Mouse (Mus musculus): Measurements from ENCODE around the gene Cer1. TPM values are rescaled to one million over a fixed set of nuclear protein-coding genes. Genes with fewer than 3 reads are reported as not detected.

Gene Cer1
- total RNA-seq (2021): not detected
- long read RNA-seq, experiment 1: 0 reads
- long read RNA-seq, experiment 2: 0 reads

- no peak for DNase-seq (ENCODE audit: low spot score in 2 of 2)
Observed at GRCm38 (mm10) chr4:82884636-82885534, at the start of gene Cer1. Gene Cer1 (minus strand): TSS chr4:82885148.

GRCm38 (mm10) chr4:82934308-82934707 lies 49.4 kb upstream of the Cer1 start:
- peak in 1 of 2 experiments; percentile 59 for DNase-seq (ENCODE audit: low spot score in 2 of 2)

- DNase-seq (ENCODE audit: low spot score in 2 of 2): peak; percentile 87 to 92
Observed at GRCm38 (mm10) chr4:82933698-82934210, 48.8 kb upstream of the Cer1 start.

GRCm38 (mm10) chr4:82930079-82930478 lies 45.1 kb upstream of the Cer1 start:
- no peak for DNase-seq (ENCODE audit: low spot score in 2 of 2)

GRCm38 (mm10) chr4:82921962-82922361 lies 37.0 kb upstream of the Cer1 start:
- no peak for DNase-seq (ENCODE audit: low spot score in 2 of 2)

GRCm38 (mm10) chr4:82918625-82919024 lies 33.7 kb upstream of the Cer1 start:
- DNase-seq (ENCODE audit: low spot score in 2 of 2): no peak

GRCm38 (mm10) chr4:82916678-82917050 lies 31.7 kb upstream of the Cer1 start:
- no peak for DNase-seq (ENCODE audit: low spot score in 2 of 2)

GRCm38 (mm10) chr4:82916003-82916677 lies 31.2 kb upstream of the Cer1 start:
- DNase-seq (ENCODE audit: low spot score in 2 of 2): peak; percentile 46 to 71

GRCm38 (mm10) chr4:82915576-82915975 lies 30.6 kb upstream of the Cer1 start:
- DNase-seq (ENCODE audit: low spot score in 2 of 2): no peak

GRCm38 (mm10) chr4:82914601-82915143 lies 29.7 kb upstream of the Cer1 start:
- DNase-seq (ENCODE audit: low spot score in 2 of 2): no peak

GRCm38 (mm10) chr4:82895227-82895626 lies 10.3 kb upstream of the Cer1 start:
- DNase-seq (ENCODE audit: low spot score in 2 of 2): no peak

GRCm38 (mm10) chr4:82892247-82892646 lies 7.3 kb upstream of the Cer1 start:
- DNase-seq (ENCODE audit: low spot score in 2 of 2): no peak

- DNase-seq (ENCODE audit: low spot score in 2 of 2): no peak
Observed at GRCm38 (mm10) chr4:82891566-82891965, 6.6 kb upstream of the Cer1 start.

GRCm38 (mm10) chr4:82891049-82891448 lies 6.1 kb upstream of the Cer1 start:
- DNase-seq (ENCODE audit: low spot score in 2 of 2): peak; percentile 29 to 56

- no peak for DNase-seq (ENCODE audit: low spot score in 2 of 2)
Observed at GRCm38 (mm10) chr4:82890585-82890984, 5.6 kb upstream of the Cer1 start.

- DNase-seq (ENCODE audit: low spot score in 2 of 2): no peak
Observed at GRCm38 (mm10) chr4:82886148-82886547, 1.2 kb upstream of the Cer1 start.

- DNase-seq (ENCODE audit: low spot score in 2 of 2): no peak
Observed at GRCm38 (mm10) chr4:82885535-82885913, 576 bp upstream of the Cer1 start.

- DNase-seq (ENCODE audit: low spot score in 2 of 2): no peak
Observed at GRCm38 (mm10) chr4:82882500-82882899, 2.4 kb downstream of the Cer1 start.

- DNase-seq (ENCODE audit: low spot score in 2 of 2): no peak
Observed at GRCm38 (mm10) chr4:82881366-82881765, 3.6 kb downstream of the Cer1 start.

- no peak for DNase-seq (ENCODE audit: low spot score in 2 of 2)
Observed at GRCm38 (mm10) chr4:82880243-82880642, 4.7 kb downstream of the Cer1 start.

- DNase-seq (ENCODE audit: low spot score in 2 of 2): peak in 1 of 2 experiments; percentile 49
Observed at GRCm38 (mm10) chr4:82879152-82879551, 5.8 kb downstream of the Cer1 start.

- no peak for DNase-seq (ENCODE audit: low spot score in 2 of 2)
Observed at GRCm38 (mm10) chr4:82876656-82877055, 8.3 kb downstream of the Cer1 start.
